In genomic region chr5:149818812-149819211, GRCm38 (mm10) we compare ENCODE assay signal across 23 mouse cellular contexts.
"Had no signal": no experiment of that assay in that cellular context is flagged by ENCODE, and none has a peak within 500 bp of the region (broad histone marks: within the 10 kb centered on the region; RNA-seq: fewer than 3 reads in every experiment).

No protein-coding gene starts in this region.

- H3K4me2 ChIP-seq: limb, embryonic 12.5 days; limb, embryonic 15.5 days; liver, embryonic 11.5 days; liver, embryonic 15.5 days; lung, embryonic 15.5 days; midbrain, embryonic 13.5 days; neural tube, embryonic 13.5 days had no signal

- DNase-seq: kidney, adult 11 months; kidney, adult 8-10 months; kidney, postnatal 25 days; layer of hippocampus, postnatal 36 days; lung, adult 18-20 months; lung, postnatal 10 days; lung, postnatal 36 days; thymus, adult 2 months; thymus, postnatal 14 days; thymus, postnatal 4 days had no signal

- ATAC-seq: midbrain, embryonic 13.5 days; midbrain, embryonic 16.5 days had no signal

- H3K27ac ChIP-seq: kidney, postnatal 0 days; left cerebral cortex, adult 2 months; limb, embryonic 12.5 days; limb, embryonic 15.5 days; liver, embryonic 15.5 days; lung, embryonic 15.5 days; midbrain, embryonic 10.5 days; midbrain, embryonic 13.5 days; neural tube, embryonic 13.5 days had no signal

- H3K4me1 ChIP-seq: limb, embryonic 12.5 days; limb, embryonic 15.5 days; liver, embryonic 15.5 days; lung, embryonic 15.5 days; megakaryocyte, embryonic 14.5 days; midbrain, embryonic 13.5 days; neural tube, embryonic 13.5 days had no signal

- H3K27me3 ChIP-seq: limb, embryonic 12.5 days; liver, embryonic 15.5 days; lung, embryonic 15.5 days; megakaryocyte, embryonic 14.5 days; midbrain, embryonic 13.5 days; neural tube, embryonic 13.5 days had no signal

- H3K4me3 ChIP-seq: left cerebral cortex, adult 2 months; limb, embryonic 12.5 days; limb, embryonic 15.5 days; liver, embryonic 15.5 days; lung, embryonic 15.5 days; megakaryocyte, embryonic 14.5 days; midbrain, embryonic 10.5 days; midbrain, embryonic 13.5 days; myocyte; neural tube, embryonic 13.5 days had no signal

- H3K36me3 ChIP-seq: limb, embryonic 12.5 days; limb, embryonic 15.5 days; liver, embryonic 15.5 days; lung, embryonic 15.5 days; midbrain, embryonic 10.5 days; midbrain, embryonic 13.5 days; neural tube, embryonic 13.5 days had no signal

- H3K9ac ChIP-seq: limb, embryonic 12.5 days; limb, embryonic 15.5 days; liver, embryonic 15.5 days; lung, embryonic 15.5 days; midbrain, embryonic 13.5 days; neural tube, embryonic 13.5 days had no signal

- H3K9me3 ChIP-seq: limb, embryonic 12.5 days; limb, embryonic 15.5 days; liver, embryonic 15.5 days; lung, embryonic 15.5 days; midbrain, embryonic 10.5 days; midbrain, embryonic 13.5 days; neural tube, embryonic 13.5 days had no signal
